Mouse (Mus musculus) heart, embryonic 11.5 days (tissue): Measurements from ENCODE around the gene Rcc2. TPM values are rescaled to one million over a fixed set of nuclear protein-coding genes. Genes with fewer than 3 reads are reported as not detected.
A peak's percentile ranks its signal among the peaks of the same experiment; 100 is the strongest.

Experiments
- ATAC-seq: fragments of 200-750 bp; cut with Nextera tagmentation; replicated peaks from 2 replicates; pipeline ENCODE4 v1.8.0; 2017; ENCODE audit warnings: moderate library complexity; ENCODE audit not compliant: insufficient number of reproducible peaks, low FRiP score, low TSS enrichment
- H3K27ac ChIP-seq: fragments of 300-500 bp; sonication (generic); 2 replicates; pipeline ENCODE4 v1.5.1; 2014; ENCODE audit warnings: mild to moderate bottlenecking, low read depth, low read length
- H3K27me3 ChIP-seq: fragments of 300-500 bp; sonication (generic); 2 replicates; pipeline ENCODE4 v1.6.1; 2014; ENCODE audit warnings: mild to moderate bottlenecking, low read length, mixed read lengths; ENCODE audit not compliant: control insufficient read depth, insufficient read depth
- H3K36me3 ChIP-seq: fragments of 300-500 bp; sonication (generic); 2 replicates; pipeline ENCODE4 v1.6.1; 2014; ENCODE audit warnings: mild to moderate bottlenecking, low read length, moderate library complexity, mixed read lengths; ENCODE audit not compliant: control insufficient read depth, insufficient read depth
- H3K4me1 ChIP-seq: fragments of 300-500 bp; sonication (generic); 2 replicates; pipeline ENCODE4 v1.6.1; 2014; ENCODE audit warnings: low read length; ENCODE audit not compliant: control insufficient read depth, insufficient read depth
- H3K4me2 ChIP-seq: fragments of 300-500 bp; sonication (generic); 2 replicates; pipeline ENCODE4 v1.6.1; 2014; ENCODE audit warnings: mild to moderate bottlenecking, moderate library complexity
- H3K4me3 ChIP-seq: fragments of 300-500 bp; sonication (generic); 2 replicates; pipeline ENCODE4 v1.5.1; 2014; ENCODE audit warnings: low read depth, low read length
- H3K9ac ChIP-seq: fragments of 300-500 bp; sonication (generic); 2 replicates; pipeline ENCODE4 v1.6.1; 2014; ENCODE audit warnings: mild to moderate bottlenecking, low read depth, low read length, moderate library complexity
- H3K9me3 ChIP-seq: fragments of 300-500 bp; sonication (generic); replicated peaks from 2 replicates; pipeline ENCODE4 v1.6.1; 2016; ENCODE audit warnings: low read length; ENCODE audit not compliant: control insufficient read depth
- WGBS: fragments of 180-500 bp; shearing (Covaris S2); extraction: QIAGEN DNeasy Blood & Tissue Kit; methylation state at CpG from one replicate; pipeline ENCODE4 v1.1.7; 2014; ENCODE audit not compliant: insufficient replicate concordance; 5-methylcytosine and 5-hydroxymethylcytosine counted together
- microRNA-seq: library from miRNA; unstranded; fragments of <30 nt; microRNA quantifications from one replicate; pipeline ENCODE4, GENCODE M21; 2016; ENCODE audit warnings: borderline number of aligned reads
- polyA plus RNA-seq: library from polyadenylated mRNA; unstranded; fragments of >200 nt; fragmentation: Nextera tagmentation; extraction: Ambion mirVana; gene quantifications from 2 replicates; pipeline ENCODE4 v1.2.1, GENCODE M21; 2014

Rcc2 gene
- polyA plus RNA-seq, 1 experiment from 2014 or later = 24.6 TPM

GRCm38 (mm10) chr4:140765936-140766335 lies 65.6 kb downstream of the Rcc2 start:
- Histone ChIP-seq H3K9me3 (no peaks in the 10 kb centered on the region), H3K4me3 (no peak overlapping the region), H3K36me3 (no peaks in the 10 kb centered on the region), H3K9ac (no peak overlapping the region), H3K27ac (no peak overlapping the region), H3K4me2 (no peak overlapping the region), H3K27me3 (peaks cover 4% of the 10 kb centered on the region; the same call in 1 of the 2 replicates), H3K4me1 (no peaks in the 10 kb centered on the region; the same call in 1 of the 2 replicates)
- no peak for ATAC-seq
- 64% methylated on average over 3 of the region's 3 CpGs for WGBS

DNA sequence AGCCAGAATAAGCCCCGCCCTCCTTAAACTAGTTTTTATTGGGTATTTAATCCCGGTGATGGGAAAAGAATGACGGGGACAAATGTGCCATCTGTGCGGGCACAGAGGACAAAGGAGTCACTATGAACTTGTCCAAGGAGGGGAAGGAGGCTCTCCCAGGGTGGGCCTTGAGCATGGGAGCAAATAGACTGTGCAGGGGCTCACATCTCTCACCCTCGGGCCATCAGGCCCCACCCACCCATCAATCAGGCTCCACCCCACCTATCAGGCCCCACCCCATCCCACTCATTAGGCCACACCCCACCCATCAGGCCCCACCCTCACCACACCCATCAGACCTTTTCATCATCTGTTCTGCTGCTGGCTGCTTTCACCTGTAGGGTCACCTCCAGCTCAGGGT lies 68.6 kb downstream of the Rcc2 start:
- ATAC-seq = no peak; the same call in 1 of the 2 replicates
- H3K4me1 ChIP-seq = peaks cover 3% of the 10 kb centered on the region
- no peaks in the 10 kb centered on the region for H3K36me3 ChIP-seq
- no peaks in the 10 kb centered on the region for H3K9me3 ChIP-seq
- H3K4me2 ChIP-seq = no peak overlapping the region
- peaks cover 4% of the 10 kb centered on the region; the same call in 1 of the 2 replicates for H3K27me3 ChIP-seq
- H3K9ac ChIP-seq = no peak overlapping the region
- no peak overlapping the region for H3K4me3 ChIP-seq
- 86% methylated on average over 5 of the region's 5 CpGs for WGBS
- no peak overlapping the region for H3K27ac ChIP-seq

DNA sequence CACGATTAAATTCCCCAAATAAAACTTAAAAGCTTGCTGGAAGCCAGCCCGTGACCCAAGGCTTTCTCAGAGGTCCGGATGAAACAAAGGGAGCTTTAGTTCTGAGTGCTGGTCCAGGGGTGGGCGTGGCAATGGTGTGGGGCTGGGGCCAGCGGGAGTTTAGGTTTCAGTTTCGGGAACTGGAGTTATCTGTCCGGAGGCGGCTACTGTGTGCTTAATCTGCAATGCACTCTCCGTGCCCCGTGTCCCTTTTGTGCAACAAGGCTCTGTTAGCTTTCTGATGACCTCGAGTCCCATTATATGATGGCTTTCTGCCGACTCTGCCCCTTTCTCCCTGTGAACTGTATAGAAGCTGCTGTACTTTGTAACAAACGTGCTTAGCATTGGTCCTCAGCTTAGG lies 70.1 kb downstream of the Rcc2 start:
- H3K9ac ChIP-seq = peak overlapping the region; percentile 54; the same call in 1 of the 2 replicates
- H3K4me2 ChIP-seq = peak overlapping the region; percentile 63
- H3K9me3 ChIP-seq = no peaks in the 10 kb centered on the region
- no peak for ATAC-seq
- peaks cover 3% of the 10 kb centered on the region for H3K4me1 ChIP-seq
- peaks cover 4% of the 10 kb centered on the region; the same call in 1 of the 2 replicates for H3K27me3 ChIP-seq
- H3K27ac ChIP-seq = peak overlapping the region; percentile 50
- no peaks in the 10 kb centered on the region for H3K36me3 ChIP-seq
- WGBS = 11% methylated on average over 13 of the region's 13 CpGs
- H3K4me3 ChIP-seq = peak overlapping the region; percentile 38

DNA sequence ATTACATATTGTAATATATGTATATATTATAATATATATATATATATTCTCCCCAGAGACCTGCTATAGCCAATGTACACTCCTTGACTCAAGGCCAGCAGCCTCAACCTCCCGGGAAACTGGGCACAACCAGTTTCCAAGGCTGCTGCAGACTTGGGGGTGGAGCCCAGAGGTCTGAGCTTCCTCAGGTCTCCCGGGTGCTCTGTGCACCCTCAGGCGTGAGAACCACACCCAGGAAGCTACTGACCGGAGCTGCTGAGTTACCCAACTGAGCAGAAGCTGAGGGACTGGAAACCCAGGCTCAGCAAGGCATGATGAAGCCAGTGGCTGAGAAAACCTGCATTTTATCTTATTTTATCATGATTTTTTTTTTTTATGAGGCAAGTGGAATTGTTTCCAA lies 70.8 kb downstream of the Rcc2 start:
- no peak overlapping the region for H3K4me3 ChIP-seq
- H3K27me3 ChIP-seq = peaks cover 4% of the 10 kb centered on the region; the same call in 1 of the 2 replicates
- H3K4me1 ChIP-seq = peaks cover 3% of the 10 kb centered on the region
- H3K4me2 ChIP-seq = no peak overlapping the region
- ATAC-seq = no peak
- H3K9me3 ChIP-seq = no peaks in the 10 kb centered on the region
- WGBS = 33% methylated on average over 4 of the region's 4 CpGs
- no peak overlapping the region for H3K9ac ChIP-seq
- H3K27ac ChIP-seq = no peak overlapping the region
- no peaks in the 10 kb centered on the region for H3K36me3 ChIP-seq

Small RNA genes within 50 kb of the gene (microRNA-seq; reads per million reads assigned to microRNA genes)
- gene Gm23045 (not detected), gene Gm25951 (not detected)

Other genes starting within 250 kb of the Rcc2 start
- 9.7 and 12.9 TPM in 2 replicates for gene Arhgef10l, start 34.5 kb upstream of the Rcc2 start, polyA plus RNA-seq
- gene Padi6, start 42.1 kb downstream of the Rcc2 start, polyA plus RNA-seq = not detected in 2 replicates
- gene Padi4, start 73.7 kb downstream of the Rcc2 start, polyA plus RNA-seq = 1.9 and 2.4 TPM in 2 replicates
- gene Padi3, start 110.1 kb downstream of the Rcc2 start, polyA plus RNA-seq = 0.39 and 0.63 TPM in 2 replicates
- gene Padi1, start 145.2 kb downstream of the Rcc2 start, polyA plus RNA-seq = 0.19 and 0.24 TPM in 2 replicates
- 3.8 and 5.9 TPM in 2 replicates for gene Padi2, start 205.8 kb downstream of the Rcc2 start, polyA plus RNA-seq